Mouse (Mus musculus) c-Kit-positive CD71-positive TER-119-positive erythroid progenitor cells, embryonic 14.5 days (primary cell): ENCODE data around the gene Cyba.

Experiments used
- DNase-seq: peaks from one replicate; pipeline ENCODE4 v3.0.0-alpha.2; 2013; ENCODE audit warnings: low spot score

Cyba gene

GRCm38 (mm10) chr8:122421376-122422070 lies 11.2 kb downstream of the Cyba start, which contains the start of gene Il17c:
TSS of gene Il17c (plus strand) at chr8:122422020.
- DNase-seq, result no peak

GRCm38 (mm10) chr8:122419881-122420555 lies 12.7 kb downstream of the Cyba start:
- DNase-seq, result no peak

- no peak for DNase-seq
Observed at GRCm38 (mm10) chr8:122415554-122415953, 17.2 kb downstream of the Cyba start.

GRCm38 (mm10) chr8:122414311-122414710 lies 18.4 kb downstream of the Cyba start:
- DNase-seq, result no peak

- no peak for DNase-seq
Observed at GRCm38 (mm10) chr8:122407678-122408077, 25.1 kb downstream of the Cyba start.

- DNase-seq, result no peak
Observed at GRCm38 (mm10) chr8:122405146-122405805, 27.5 kb downstream of the Cyba start.

GRCm38 (mm10) chr8:122398186-122398585 lies 34.5 kb downstream of the Cyba start:
- DNase-seq, result no peak

GRCm38 (mm10) chr8:122395291-122395690 lies 37.4 kb downstream of the Cyba start:
- DNase-seq, result no peak

- DNase-seq, result no peak
Observed at GRCm38 (mm10) chr8:122393717-122394116, 39.0 kb downstream of the Cyba start.

- no peak for DNase-seq
Observed at GRCm38 (mm10) chr8:122390758-122391157, 42.0 kb downstream of the Cyba start.

GRCm38 (mm10) chr8:122389357-122389756 lies 43.4 kb downstream of the Cyba start:
- DNase-seq, result no peak

- no peak for DNase-seq
Observed at GRCm38 (mm10) chr8:122383039-122383438, 49.7 kb downstream of the Cyba start.

- peak; percentile 98 for DNase-seq
Observed at GRCm38 (mm10) chr8:122376365-122377231, 56.1 kb downstream of the Cyba start, which contains the start of gene Zc3h18. TSS of gene Zc3h18 (plus strand) at chr8:122376609.

- no peak for DNase-seq
Observed at GRCm38 (mm10) chr8:122375751-122376364, 56.9 kb downstream of the Cyba start.

GRCm38 (mm10) chr8:122375320-122375719 lies 57.4 kb downstream of the Cyba start:
- no peak for DNase-seq
